Mouse (Mus musculus) effector memory CD4-positive, alpha-beta T cell, adult 5 months (primary cell): ENCODE data around the gene Gm4787. TPM values are rescaled to one million over a fixed set of nuclear protein-coding genes. Genes with fewer than 3 reads are reported as not detected.

Experiments used
- polyA plus RNA-seq: library from polyadenylated mRNA; unstranded; fragments of 100-300 nt; shearing (Covaris generic); gene quantifications from one replicate; pipeline ENCODE4 v1.2.1, GENCODE M21; 2017

Gene Gm4787
- not detected for polyA plus RNA-seq

DNA sequence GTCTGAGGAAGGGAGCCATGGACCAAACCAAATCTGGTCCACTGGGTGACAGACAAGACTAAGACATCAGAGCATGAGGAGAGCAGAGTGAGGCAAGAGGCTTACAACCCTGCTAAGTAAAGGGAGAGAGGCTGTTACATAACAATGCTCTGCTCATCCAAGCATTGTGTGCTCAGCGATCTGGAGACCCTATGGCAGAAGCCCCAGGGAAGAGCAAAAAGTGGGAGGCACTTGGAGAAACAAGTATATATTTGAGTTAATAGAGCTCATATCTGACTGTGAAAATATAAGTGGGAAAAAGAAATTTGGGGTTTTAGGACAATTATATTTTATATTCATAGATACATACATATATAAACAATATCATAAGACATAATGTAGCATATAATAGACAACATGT is at the start of gene Gm4787:
TSS of gene Gm4787 (minus strand) at position 101 of the 400 bp plus-strand sequence.

DNA sequence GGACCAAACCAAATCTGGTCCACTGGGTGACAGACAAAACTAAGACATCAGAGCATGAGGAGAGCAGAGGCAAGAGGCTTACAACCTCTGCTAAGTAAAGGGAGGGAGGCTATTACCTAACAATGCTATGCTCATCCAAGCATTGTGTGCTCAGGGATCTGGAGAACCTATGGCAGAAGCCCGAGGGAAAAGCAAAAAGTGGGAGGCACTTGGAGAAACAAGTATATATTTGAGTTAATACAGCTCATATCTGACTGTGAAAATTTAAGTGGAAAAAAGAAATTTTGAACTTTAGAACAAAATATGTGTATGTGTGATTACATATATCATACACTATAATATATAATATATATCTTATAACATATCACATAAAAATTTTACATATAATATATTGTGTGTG is 42.6 kb upstream of the Gm4787 start, which contains the start of gene Adam4:
TSS of gene Adam4 (minus strand) at position 101 of the 400 bp plus-strand sequence.

DNA sequence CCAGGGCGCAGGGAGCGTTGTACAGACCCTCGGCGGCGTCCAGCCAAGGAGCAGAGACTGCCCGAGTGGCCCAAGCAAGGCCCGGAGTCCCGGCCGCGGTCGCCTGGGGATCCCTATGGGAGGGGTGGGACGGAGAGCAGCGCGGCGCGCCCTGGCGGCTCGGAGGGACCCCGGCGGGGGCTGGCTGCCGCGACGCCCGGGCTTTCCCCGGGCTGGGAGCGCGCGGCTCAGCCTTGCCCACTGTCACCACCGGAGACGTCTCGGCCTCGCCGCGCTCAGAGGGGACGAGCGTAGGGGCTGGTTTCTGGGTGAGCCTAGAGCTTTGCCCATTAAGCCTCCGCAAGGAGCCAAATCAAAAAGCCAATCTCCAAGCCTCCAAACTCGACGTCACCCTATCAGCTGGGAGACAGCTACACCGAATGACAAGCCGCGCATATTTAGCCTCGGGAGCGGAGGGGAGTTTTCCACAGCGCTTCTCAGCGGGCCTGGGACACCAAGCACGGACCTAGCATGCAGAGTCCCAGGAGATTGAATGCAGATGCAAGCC is 46.3 kb downstream of the Gm4787 start, which contains the start of gene Slc8a3:
TSS of gene Slc8a3 (minus strand) at position 306 of the 547 bp plus-strand sequence.

Other genes starting within 250 kb of the Gm4787 start
- not detected for gene Slc8a3, start 46.3 kb downstream of the Gm4787 start, polyA plus RNA-seq
- gene Adam4, start 42.5 kb upstream of the Gm4787 start, polyA plus RNA-seq, result not detected
- 198 TPM for gene Cox16, start 105.7 kb upstream of the Gm4787 start, polyA plus RNA-seq
- gene Gm20498, start 153.4 kb upstream of the Gm4787 start, polyA plus RNA-seq, result 12.1 TPM
- gene Synj2bp, start 153.4 kb upstream of the Gm4787 start, polyA plus RNA-seq, result 35.4 TPM
- gene Adam21, start 189.0 kb upstream of the Gm4787 start, polyA plus RNA-seq, result 0.25 TPM
- 24.8 TPM for gene Med6, start 215.5 kb upstream of the Gm4787 start, polyA plus RNA-seq